Mouse (Mus musculus) testis, postnatal 10 days (tissue): Measurements from ENCODE around the gene Plcb4.

Experiments
- DNase-seq: peaks from one replicate; pipeline ENCODE4 v3.0.0; 2021; ENCODE audit warnings: low spot score

Gene Plcb4

DNA sequence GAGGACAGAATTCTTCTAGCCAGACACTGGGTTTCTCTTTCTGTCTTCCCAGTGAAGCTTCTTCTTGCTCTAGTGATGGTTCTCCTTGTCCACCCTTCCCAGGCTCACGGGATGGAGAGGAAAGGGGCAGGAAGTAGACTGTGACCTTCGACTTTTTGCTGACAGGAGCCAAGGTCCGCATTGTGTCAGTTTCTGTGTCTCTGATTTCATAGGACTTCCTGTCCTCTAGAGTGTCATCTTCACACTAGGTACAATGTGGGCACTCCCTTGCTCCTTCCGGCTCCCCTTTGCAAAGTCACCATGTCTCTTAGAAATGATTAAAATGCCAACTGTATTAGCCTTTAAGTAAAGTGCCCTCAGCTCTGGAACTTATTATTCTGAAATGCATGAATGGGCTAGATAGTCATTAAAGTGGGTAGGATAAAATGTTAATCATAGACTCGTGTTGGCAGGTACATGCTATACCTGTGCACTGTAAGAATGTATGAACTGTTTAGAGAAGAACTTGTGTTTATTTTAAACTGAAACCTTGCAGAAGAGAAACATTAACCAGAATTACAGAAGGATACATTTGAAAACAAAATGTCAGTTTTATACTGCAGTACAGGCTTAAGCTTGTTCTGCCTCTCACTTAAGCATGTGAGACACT is 152.8 kb downstream of the Plcb4 start:
- DNase-seq = no peak

DNA sequence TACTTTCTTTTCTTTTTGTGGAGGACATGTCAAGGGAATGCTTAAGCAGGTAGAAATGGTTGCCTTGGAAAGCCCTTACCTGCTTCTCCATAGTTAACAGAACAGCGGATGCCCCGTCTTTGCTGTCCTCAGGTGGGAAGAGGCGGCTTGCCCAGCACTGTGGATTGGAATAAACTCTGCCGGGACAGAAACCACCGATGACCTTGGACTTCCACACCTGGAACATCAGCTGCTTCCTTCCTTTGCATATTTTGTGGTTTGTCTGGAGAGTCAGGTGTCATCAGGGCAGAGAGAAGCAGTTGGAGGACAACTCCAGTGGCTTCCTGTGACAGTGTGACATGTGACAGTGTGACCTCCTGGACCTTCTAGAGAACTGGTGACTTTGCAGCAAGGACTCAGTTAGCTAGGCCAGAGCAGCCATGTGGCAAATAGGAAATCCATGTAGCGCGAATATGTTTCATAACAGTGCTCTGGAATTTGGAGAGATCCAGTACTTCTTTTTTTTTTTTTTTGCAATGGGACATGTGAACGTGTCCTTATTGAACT is 154.0 kb downstream of the Plcb4 start:
- no peak for DNase-seq

DNA sequence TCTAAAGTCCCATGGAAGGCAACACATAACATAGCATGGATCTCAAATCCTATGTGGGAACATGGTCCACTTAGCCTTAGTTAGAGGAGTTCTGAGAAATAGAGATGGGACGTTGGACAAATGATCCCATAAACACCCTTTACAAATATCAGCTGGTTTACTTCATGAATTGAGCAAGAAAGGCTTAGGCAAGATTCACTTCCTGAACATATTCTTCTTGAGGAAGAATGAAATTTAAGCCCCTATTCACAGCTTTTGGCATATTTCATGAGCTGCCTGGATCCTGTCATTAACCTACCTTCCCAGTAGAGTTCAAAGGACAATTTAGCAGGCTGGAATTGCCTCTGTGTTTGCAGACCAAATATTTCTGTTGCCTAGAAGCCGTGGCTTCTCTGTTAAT is 161.9 kb downstream of the Plcb4 start:
- no peak for DNase-seq

DNA sequence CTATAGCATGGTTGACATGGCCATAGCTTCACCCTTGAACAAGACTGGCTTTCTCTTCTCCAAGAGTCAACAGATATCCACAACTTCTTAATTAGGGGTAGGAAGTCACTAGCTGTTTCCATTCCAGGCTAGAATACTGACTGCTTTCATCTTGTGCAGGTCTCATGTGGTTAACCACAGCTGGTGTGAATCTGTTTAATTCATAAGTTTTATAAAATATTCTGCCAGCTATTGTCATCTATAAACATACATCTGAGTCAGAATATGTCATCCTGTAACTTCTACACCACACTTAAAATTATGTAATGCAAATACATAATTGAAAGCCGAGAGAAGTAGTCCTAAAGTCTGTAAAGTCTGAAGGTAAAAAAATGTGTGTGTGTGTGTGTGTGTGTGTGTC is 164.9 kb downstream of the Plcb4 start:
- no peak for DNase-seq

DNA sequence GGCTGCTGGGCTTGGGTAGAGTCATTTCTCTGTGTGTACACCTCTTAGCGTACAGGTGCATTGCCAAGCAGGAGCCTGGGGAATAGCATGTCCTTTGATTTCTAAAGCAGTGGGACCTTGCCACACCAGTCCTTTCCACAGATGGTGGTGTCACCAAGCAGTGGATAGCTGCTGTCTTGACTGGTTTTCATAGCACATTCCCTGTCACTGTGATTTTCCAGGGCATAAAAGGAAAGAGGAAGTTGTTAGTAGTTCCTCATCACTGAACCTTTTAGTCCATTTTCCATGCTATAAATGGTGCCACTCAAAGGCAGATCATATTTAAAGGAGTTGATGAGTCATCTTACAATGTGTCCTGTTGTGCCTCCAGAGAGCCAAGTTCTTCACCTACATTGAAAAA is 165.9 kb downstream of the Plcb4 start:
- DNase-seq = no peak

GRCm38 (mm10) chr2:135825645-135826044 is 166.8 kb downstream of the Plcb4 start:
- DNase-seq = no peak

GRCm38 (mm10) chr2:135826616-135827360 is 168.0 kb downstream of the Plcb4 start:
- no peak for DNase-seq

GRCm38 (mm10) chr2:135828446-135828845 is 169.6 kb downstream of the Plcb4 start:
- no peak for DNase-seq

DNA sequence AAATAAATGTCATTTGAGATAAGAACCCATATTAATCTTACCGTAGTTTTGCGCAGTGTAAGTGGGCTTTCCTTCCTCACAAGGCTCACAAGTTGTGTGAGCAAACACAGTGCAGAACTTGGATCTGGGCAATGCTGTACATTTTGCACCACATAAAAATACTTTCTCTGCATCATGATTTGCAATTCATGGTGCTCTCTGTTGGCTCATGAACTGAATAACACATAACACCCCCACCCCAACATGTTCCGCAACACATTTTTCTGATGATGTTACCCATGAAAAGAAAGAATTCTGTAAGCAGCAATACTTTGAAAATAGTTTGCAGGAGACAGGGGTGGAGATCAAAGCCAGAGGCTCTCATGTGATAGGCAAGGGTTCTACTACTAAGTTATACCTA is 174.9 kb downstream of the Plcb4 start:
- DNase-seq = no peak

DNA sequence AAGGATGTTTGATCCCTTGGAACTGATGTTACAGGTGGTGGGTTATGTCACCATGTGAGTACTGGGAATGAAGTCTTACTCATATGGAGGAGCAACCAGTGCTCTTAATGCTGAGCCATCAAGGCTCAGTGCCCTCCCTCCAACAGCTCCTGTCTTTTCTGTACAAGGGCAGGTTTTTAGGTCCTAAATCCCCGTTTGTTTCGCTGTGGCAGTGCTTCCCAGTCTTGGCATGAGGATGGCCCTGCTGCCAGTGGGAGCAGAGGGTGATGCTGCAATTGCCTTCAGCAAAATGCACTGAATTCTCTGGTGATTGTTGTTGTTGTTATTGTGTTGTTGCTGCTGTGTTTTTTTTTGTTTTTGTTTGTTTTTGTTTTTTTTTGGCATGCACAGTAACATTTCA is 175.6 kb downstream of the Plcb4 start:
- no peak for DNase-seq

DNA sequence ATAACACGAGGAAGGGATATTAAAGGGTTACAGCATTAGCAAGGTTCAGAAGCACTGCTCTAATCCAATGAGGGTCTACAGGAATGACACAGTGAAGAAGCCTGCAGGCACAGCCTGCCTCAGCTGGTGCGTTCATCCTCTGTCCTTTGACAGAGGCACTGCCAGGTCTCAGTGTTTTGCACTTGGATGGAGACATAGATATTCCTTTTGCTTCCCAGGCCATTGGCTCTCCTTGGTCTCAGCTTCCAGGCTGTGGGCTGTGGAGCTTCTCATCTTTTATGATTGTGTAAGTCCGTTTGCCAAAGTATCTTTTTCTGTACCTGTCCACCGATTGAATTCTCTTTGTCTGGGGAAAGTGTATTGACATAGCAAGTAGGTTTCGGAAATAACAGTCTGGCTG is 177.1 kb downstream of the Plcb4 start:
- DNase-seq = no peak

- no peak for DNase-seq
These were observed 177.6 kb downstream of the Plcb4 start for GRCm38 (mm10) chr2:135836426-135836825.

GRCm38 (mm10) chr2:135837730-135838129 is 178.9 kb downstream of the Plcb4 start:
- no peak for DNase-seq

DNA sequence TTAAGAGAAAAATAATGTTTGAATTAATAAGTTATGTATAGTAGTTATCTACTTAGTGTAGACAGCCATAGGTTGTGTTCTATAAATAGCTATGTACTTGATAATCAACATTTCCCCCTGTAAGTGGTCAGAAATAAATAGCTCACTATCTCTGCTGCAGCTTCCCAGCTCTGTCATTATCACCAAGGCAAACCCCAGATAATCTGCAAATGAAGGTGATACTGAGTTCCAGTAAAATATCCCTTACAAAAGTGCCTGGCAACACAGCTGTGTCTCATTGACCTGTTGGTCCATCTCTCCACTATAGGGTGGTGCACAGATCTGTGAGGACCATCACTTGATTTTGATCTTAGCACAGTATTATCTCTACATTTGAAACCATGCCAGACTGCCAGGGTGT is 179.3 kb downstream of the Plcb4 start:
- DNase-seq = no peak

DNA sequence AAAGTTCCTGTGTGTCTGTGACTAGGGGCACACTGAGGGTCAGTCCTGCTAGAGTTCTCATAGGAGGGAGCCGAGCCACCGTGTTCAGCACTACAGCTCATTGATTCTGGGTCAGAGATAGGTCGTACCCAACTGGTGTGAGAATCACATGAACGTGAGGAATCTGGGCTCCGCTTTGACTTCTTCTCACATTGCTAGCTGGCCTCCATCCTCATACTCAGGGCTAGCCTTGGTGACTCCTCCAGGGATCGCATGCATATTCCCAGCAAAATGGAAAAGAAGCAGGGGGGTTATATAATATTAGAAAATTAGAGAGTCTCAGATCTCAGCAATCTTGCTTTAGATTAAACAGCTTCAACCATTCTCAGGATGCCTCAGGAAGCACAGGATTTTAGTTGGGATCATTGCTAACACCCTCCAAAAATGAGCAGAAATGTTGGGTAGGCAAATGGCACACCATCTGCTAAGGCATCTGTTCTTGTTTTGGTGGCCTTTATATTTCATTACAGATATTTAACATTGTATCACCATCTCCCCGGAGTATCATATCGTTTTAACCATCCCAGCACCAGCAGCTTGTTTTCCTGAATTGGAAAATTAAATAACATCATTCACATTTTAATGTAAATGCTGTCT is 180.0 kb downstream of the Plcb4 start:
- no peak for DNase-seq

- no peak for DNase-seq
These were observed 184.9 kb downstream of the Plcb4 start for GRCm38 (mm10) chr2:135843721-135844120.

DNA sequence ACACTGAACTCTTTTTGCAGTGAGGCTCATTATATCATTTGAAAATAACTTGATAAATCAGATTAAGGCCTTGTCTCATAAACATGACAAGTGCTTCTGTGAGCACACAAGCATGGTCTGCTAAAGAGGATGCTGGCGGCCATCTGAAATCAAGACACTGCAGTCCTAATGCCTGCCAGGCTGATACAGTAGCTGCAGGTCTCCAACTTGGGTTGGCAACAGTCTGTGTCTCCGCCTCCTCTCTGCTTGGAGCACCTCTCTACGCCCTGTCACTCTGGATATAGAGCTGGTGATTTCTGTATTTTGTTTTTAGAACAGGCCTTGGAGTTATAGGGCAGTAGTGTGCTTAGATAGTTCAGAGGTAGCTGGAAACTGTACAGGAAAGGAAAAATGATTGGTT is 188.1 kb downstream of the Plcb4 start:
- no peak for DNase-seq

GRCm38 (mm10) chr2:135847738-135848137 is 188.9 kb downstream of the Plcb4 start:
- DNase-seq = no peak

GRCm38 (mm10) chr2:135848169-135848568 is 189.4 kb downstream of the Plcb4 start:
- DNase-seq = no peak

DNA sequence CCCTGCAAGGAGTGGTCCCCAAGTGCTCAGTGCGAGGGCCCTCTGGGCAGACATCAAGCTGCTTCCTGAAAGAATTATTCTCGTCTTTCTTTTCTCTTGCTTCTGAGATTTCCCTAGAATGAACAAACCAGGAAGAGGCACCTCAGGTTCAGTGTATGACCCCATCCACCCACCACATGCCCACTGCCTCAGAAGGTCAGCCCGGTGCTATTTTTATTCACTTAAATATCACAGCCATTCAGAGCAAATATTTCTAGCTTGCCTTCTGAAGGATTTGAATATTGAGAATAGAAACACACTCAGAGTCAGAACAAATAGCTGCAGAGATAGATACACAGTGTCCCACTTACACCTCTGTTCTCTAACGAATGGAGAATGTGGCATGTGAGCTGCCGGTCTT is 193.2 kb downstream of the Plcb4 start:
- DNase-seq = no peak

GRCm38 (mm10) chr2:135853085-135853484 is 194.3 kb downstream of the Plcb4 start:
- no peak for DNase-seq

DNA sequence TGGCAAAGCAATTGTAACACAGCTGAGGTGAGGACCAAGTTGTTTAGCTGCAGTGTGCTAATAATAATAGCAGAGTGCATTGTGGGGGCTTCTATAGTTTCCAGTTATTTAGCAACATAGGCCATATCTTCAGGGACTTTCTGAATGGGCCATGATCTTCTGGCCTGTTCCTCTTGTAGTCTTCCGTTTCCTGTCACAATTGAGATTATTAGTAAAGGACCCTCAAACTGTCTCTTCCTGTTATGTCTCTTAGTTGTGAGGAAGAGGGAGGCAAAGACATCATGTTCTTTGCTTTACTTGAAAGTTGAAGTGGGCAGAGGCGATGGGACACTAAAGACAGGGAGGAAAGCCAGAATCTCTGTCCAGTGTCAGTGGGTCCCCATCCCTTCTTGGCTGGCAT is 195.2 kb downstream of the Plcb4 start:
- no peak for DNase-seq

DNA sequence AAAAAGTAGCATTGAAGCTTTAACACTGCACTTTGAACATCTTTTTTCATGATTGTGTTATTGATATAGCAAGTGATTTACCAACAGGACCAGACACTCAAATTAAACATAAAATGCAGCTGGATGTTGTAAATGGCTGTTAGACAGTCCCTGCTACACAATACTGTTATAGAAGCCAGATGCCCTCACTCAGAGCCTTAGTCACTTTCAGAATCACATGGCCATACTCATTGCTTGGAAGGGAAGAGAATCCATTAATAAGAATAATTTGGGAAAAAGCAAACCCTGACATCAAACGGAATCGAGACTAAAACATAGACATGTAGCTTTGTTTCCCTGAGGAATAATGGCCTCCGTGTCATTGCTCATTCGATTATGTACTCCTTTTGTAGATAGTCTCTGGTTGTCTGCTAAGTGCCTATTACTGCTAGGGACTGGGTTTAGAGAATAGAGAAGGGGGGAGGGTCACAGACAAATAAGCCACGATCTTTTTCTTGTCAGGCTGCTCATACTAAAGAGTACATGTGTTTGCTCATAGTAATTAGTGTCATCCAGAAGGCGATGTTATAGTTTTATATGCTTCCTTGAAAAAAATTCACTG is 197.2 kb downstream of the Plcb4 start:
- DNase-seq = no peak
